Mouse (Mus musculus): Measurements from ENCODE around the gene Ipcef1. TPM values are rescaled to one million over a fixed set of nuclear protein-coding genes. Genes with fewer than 3 reads are reported as not detected.

The Ipcef1 gene
- polyA plus RNA-seq, 1 experiment from 2014 or later, result 0.27 TPM

DNA sequence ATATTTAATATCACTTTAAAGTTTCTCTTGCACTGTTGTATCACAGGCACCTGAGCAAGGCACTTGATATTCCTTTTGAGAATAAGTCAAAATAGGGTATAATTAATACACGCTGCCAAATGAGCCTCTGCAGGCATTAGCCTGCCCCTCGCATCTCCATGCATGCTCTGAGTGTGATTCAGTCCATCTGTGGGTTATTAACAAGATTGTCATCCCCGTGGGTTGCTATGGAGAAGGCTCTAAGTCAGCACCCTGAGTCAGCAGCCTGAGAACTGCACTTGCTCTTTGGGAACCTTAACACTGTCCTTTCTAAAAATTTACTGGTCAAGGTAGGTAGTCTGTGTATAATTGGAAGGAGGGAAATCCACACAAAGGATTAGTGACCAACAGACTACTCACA is 117.5 kb downstream of the Ipcef1 start:
- Histone ChIP-seq H3K4me2 (replicated peaks; ENCODE audit: low read depth, low read length) (no peak overlapping the region), H3K4me3 (ENCODE audit: low read depth, low read length) (no peak overlapping the region)
- 72% methylated on average over 3 of the region's 3 CpGs for WGBS

DNA sequence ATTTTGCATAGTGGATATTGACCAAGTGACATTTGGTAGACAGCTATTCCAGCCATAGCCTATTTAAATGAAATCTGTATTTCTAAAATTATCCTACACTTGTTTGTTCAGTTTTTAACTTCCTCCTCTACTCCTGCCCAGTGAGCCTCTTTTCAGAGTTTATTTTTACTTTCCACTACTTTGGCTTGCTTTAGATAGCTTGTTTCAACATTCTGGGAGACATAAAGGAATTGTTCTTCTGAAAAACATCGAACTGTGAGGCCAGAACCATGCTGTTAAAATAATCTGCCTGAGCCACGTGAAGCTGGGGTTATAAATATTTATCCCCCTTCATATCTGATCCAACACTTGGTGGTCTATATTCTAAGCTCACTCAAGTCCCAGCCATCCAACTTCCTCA is 121.4 kb downstream of the Ipcef1 start:
- ATAC-seq (no peak), DNase-seq (ENCODE audit: low spot score) (no peak)
- Histone ChIP-seq H3K4me3 (ENCODE audit: low read depth, low read length) (no peak overlapping the region), H3K4me1 (ENCODE audit: insufficient read depth, low read depth, low read length) (no peaks in the 10 kb centered on the region), H3K27ac (ENCODE audit: low read length) (no peak overlapping the region), H3K9ac (replicated peaks; ENCODE audit: low read depth) (no peak overlapping the region), H3K9me3 (ENCODE audit: low read length) (no peaks in the 10 kb centered on the region), H3K36me3 (ENCODE audit: insufficient read depth, low read length) (no peaks in the 10 kb centered on the region), H3K27me3 (replicated peaks; ENCODE audit: insufficient read depth, low read length) (no peaks in the 10 kb centered on the region), H3K4me2 (replicated peaks; ENCODE audit: low read depth, low read length) (no peak overlapping the region)
- WGBS, result 30% methylated on average over 2 of the region's 2 CpGs
- TF ChIP-seq CTCF (IDR thresholded peaks at IDR 0.05) (no peak), EP300 (IDR thresholded peaks at IDR 0.05) (no peak)

More for the DNA sequence above, 117.5 kb downstream of the Ipcef1 start:
- no peaks in the 10 kb centered on the region for H3K27me3 ChIP-seq (replicated peaks; ENCODE audit: insufficient read depth, low read length)
- no peaks in the 10 kb centered on the region for H3K4me1 ChIP-seq (ENCODE audit: insufficient read depth, low read depth, low read length)
- H3K9ac ChIP-seq (replicated peaks; ENCODE audit: low read depth), result no peak overlapping the region
- ATAC-seq (no peak), DNase-seq (ENCODE audit: low spot score) (no peak)
- H3K27ac ChIP-seq (ENCODE audit: low read length), result no peak overlapping the region
- TF ChIP-seq CTCF (IDR thresholded peaks at IDR 0.05), result no peak
- no peak for TF ChIP-seq EP300 (IDR thresholded peaks at IDR 0.05)
- H3K9me3 ChIP-seq (ENCODE audit: low read length), result no peaks in the 10 kb centered on the region
- H3K36me3 ChIP-seq (ENCODE audit: insufficient read depth, low read length), result no peaks in the 10 kb centered on the region

DNA sequence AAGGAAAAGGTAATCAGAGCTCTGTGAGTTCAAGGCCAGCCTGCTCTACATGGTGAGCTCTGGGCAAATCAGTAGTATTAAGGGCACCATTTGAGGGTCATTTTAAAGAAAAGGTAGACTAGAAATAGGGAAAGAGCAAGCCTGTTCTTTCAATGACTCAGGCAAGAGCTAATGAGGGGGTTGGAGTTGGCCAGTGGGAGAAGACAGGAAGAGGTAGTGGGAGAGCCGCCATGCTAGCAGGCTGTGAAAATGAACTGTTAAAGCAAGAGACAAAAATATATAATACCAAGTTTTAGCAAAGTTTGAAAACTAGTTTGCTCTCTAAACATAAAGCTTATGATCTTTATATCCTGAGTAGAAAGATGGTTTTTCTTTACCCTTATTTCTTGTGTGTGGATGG is 121.9 kb downstream of the Ipcef1 start:
- WGBS, result 85% methylated on average over 1 of the region's 1 CpGs
- DNase-seq (ENCODE audit: low spot score), result no peak
- ATAC-seq, result no peak
- no peaks in the 10 kb centered on the region for H3K4me1 ChIP-seq (ENCODE audit: insufficient read depth, low read depth, low read length)
- H3K9ac ChIP-seq (replicated peaks; ENCODE audit: low read depth), result no peak overlapping the region
- H3K9me3 ChIP-seq (ENCODE audit: low read length), result no peaks in the 10 kb centered on the region
- no peaks in the 10 kb centered on the region for H3K36me3 ChIP-seq (ENCODE audit: insufficient read depth, low read length)
- no peak overlapping the region for H3K4me2 ChIP-seq (replicated peaks; ENCODE audit: low read depth, low read length)
- no peak for TF ChIP-seq CTCF (IDR thresholded peaks at IDR 0.05)
- TF ChIP-seq EP300 (IDR thresholded peaks at IDR 0.05), result no peak
- H3K4me3 ChIP-seq (ENCODE audit: low read depth, low read length), result no peak overlapping the region
- no peaks in the 10 kb centered on the region for H3K27me3 ChIP-seq (replicated peaks; ENCODE audit: insufficient read depth, low read length)
- no peak overlapping the region for H3K27ac ChIP-seq (ENCODE audit: low read length)

DNA sequence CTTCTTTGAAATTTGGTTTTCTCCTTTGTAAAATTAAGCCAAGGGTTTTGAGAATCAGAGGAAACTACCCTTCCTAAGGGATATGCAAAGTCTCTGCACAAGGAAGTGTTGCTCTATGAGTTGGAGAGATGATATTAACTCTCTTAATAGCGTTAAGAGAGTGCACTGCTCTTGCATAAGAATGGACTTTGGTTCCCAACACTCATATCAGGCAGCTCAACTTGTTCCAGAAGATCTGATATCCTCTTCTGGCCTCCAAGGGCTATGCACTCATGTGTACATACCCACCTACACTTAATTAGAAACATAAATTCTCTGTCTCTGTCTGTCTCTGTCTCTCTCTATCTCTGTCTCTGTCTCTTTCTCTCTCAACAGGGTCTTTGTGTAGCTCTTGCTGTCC is 123.4 kb downstream of the Ipcef1 start:
- 46% methylated on average over 1 of the region's 1 CpGs for WGBS
- Histone ChIP-seq H3K4me2 (replicated peaks; ENCODE audit: low read depth, low read length) (no peak overlapping the region), H3K4me3 (ENCODE audit: low read depth, low read length) (no peak overlapping the region), H3K9me3 (ENCODE audit: low read length) (no peaks in the 10 kb centered on the region), H3K36me3 (ENCODE audit: insufficient read depth, low read length) (no peaks in the 10 kb centered on the region), H3K27ac (ENCODE audit: low read length) (no peak overlapping the region), H3K27me3 (replicated peaks; ENCODE audit: insufficient read depth, low read length) (no peaks in the 10 kb centered on the region), H3K9ac (replicated peaks; ENCODE audit: low read depth) (no peak overlapping the region), H3K4me1 (ENCODE audit: insufficient read depth, low read depth, low read length) (no peaks in the 10 kb centered on the region)
- TF ChIP-seq CTCF (IDR thresholded peaks at IDR 0.05), result no peak
- TF ChIP-seq EP300 (IDR thresholded peaks at IDR 0.05), result no peak
- no peak for DNase-seq (ENCODE audit: low spot score)
- ATAC-seq, result no peak

DNA sequence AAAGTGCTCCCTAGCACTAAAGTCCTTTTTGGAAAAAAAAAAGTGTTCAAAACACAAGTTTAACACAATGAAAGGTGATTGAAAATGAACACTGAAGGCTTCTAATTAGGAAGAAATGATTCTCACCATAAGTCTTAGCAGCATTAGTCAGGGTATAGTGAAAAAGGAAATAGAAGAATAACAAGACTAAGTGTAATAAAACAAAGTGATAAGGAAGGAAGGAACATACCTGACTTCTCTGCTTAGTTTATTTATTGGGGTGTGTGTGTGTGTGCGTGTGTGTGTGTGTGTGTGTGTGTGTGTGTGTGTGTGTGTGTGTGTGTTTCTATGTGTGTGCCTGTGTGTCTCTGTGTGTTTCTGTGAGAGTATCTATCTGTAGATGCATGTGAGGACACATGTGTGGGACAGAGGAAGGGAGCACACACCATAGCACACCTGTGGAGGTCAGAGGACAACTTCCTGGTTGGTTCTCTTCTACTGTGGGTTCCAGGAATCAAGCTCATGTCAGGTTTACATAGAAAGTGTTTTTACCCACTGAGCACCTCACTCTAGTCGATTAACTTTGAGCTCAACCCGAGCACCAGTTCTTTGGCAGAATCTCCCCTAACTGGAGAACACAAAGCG is 124.6 kb downstream of the Ipcef1 start:
- TF ChIP-seq EP300 (IDR thresholded peaks at IDR 0.05), result no peak
- no peak for TF ChIP-seq CTCF (IDR thresholded peaks at IDR 0.05)
- ATAC-seq (no peak), DNase-seq (ENCODE audit: low spot score) (no peak)
- Histone ChIP-seq H3K9ac (replicated peaks; ENCODE audit: low read depth) (no peak overlapping the region), H3K27ac (ENCODE audit: low read length) (no peak overlapping the region), H3K4me2 (replicated peaks; ENCODE audit: low read depth, low read length) (no peak overlapping the region), H3K27me3 (replicated peaks; ENCODE audit: insufficient read depth, low read length) (no peaks in the 10 kb centered on the region), H3K4me1 (ENCODE audit: insufficient read depth, low read depth, low read length) (no peaks in the 10 kb centered on the region), H3K4me3 (ENCODE audit: low read depth, low read length) (no peak overlapping the region), H3K9me3 (ENCODE audit: low read length) (no peaks in the 10 kb centered on the region), H3K36me3 (ENCODE audit: insufficient read depth, low read length) (no peaks in the 10 kb centered on the region)
- 71% methylated on average over 4 of the region's 4 CpGs for WGBS

GRCm38 (mm10) chr10:6926724-6927123 is 125.6 kb downstream of the Ipcef1 start:
- DNase-seq (ENCODE audit: low spot score) (no peak), ATAC-seq (no peak)
- Histone ChIP-seq H3K4me1 (ENCODE audit: insufficient read depth, low read depth, low read length) (no peaks in the 10 kb centered on the region), H3K9ac (replicated peaks; ENCODE audit: low read depth) (no peak overlapping the region), H3K4me3 (ENCODE audit: low read depth, low read length) (no peak overlapping the region), H3K27ac (ENCODE audit: low read length) (no peak overlapping the region), H3K36me3 (ENCODE audit: insufficient read depth, low read length) (no peaks in the 10 kb centered on the region), H3K27me3 (replicated peaks; ENCODE audit: insufficient read depth, low read length) (no peaks in the 10 kb centered on the region), H3K4me2 (replicated peaks; ENCODE audit: low read depth, low read length) (no peak overlapping the region), H3K9me3 (ENCODE audit: low read length) (no peaks in the 10 kb centered on the region)
- 68% methylated on average over 2 of the region's 2 CpGs for WGBS
- TF ChIP-seq EP300 (IDR thresholded peaks at IDR 0.05) (no peak), CTCF (IDR thresholded peaks at IDR 0.05) (no peak)
